Mouse (Mus musculus) bone marrow macrophage, adult 2 months (primary cell): ENCODE results near the gene Olfr726.

Source experiments
- CTCF ChIP-seq: IDR thresholded peaks from 2 replicates; pipeline ENCODE4 v1.5.1; 2012; ENCODE audit warnings: low read depth, mild to moderate bottlenecking, low read length, moderate library complexity
- POLR2A ChIP-seq: IDR thresholded peaks from 2 replicates; pipeline ENCODE4 v1.6.1; 2012; ENCODE audit warnings: mild to moderate bottlenecking, low read depth, low read length, borderline replicate concordance

DNA sequence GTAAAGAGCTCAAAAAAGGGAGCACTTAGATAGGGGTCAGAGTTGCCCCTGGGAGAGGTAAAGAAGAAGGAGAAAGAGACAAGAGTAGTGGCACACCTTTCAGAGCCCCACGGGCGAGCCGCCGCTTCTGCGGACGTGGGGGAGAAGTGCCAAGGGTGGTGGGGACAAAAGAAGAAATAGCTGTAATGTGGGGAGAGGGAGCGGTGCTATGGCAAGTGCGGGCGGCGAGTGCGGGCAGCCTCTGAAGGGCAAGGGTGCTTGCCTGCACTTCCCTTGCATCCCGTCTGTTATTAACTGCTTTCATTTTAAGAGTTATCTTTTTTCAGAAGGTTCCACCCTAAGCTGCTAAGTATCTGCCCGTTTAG lies 29.2 kb downstream of the Olfr726 start:
- TF ChIP-seq CTCF, result no peak
- no peak for TF ChIP-seq POLR2A
